In the genomic region with DNA sequence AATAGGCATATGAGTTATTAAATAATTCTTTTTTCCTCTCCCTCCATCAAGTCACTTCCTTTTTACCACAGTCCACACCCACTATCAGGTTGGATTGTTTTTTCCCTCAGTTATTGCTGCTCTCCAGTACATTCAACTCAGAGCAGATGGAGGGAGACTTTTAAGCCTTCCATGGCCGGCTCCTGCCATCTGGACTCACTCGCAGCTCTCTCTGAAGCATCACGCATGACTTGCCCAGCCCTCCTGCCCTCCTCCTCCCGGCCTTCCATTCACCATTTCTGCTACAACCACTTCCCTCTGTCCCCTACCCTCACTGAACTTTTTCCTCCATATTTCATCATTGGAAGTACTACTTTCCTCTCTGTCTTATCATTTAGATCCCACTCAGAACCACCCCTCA, we compare ENCODE assay signal across 25 mouse cellular contexts. TPM values are rescaled to one million over a fixed set of nuclear protein-coding genes. Genes with fewer than 3 reads are reported as not detected.
A peak's percentile ranks its signal among the peaks of the same experiment; 100 is the strongest.
DNase-seq lines count a peak whose midpoint lies in the region; ATAC-seq and TF ChIP-seq lines count a peak whose summit lies in the region.
"Had no signal": no experiment of that assay in that cellular context is flagged by ENCODE, and none has a peak within 500 bp of the region (broad histone marks: within the 10 kb centered on the region; RNA-seq: fewer than 3 reads in every experiment).

No protein-coding gene starts in this region.

- no peak for DNase-seq in forebrain, postnatal 0 days
- no peak for DNase-seq in forebrain, embryonic 10.5 days (ENCODE audit: extremely low spot score, low spot score)
- DNase-seq in midbrain, postnatal 0 days (ENCODE audit: low spot score), result peak; percentile 72
- no peak for DNase-seq in midbrain, embryonic 11.5 days (ENCODE audit: low spot score, missing footprints)
- DNase-seq in cerebellum, postnatal 25 days, result peak; percentile 70 to 80
- no peak for DNase-seq in urinary bladder, postnatal 25 days (ENCODE audit: low spot score)
- DNase-seq in right cerebral cortex, postnatal 25 days, result no peak
- DNase-seq: adrenal gland, postnatal 14 days; kidney, adult 18-20 months; layer of hippocampus, postnatal 36 days; liver; right cerebral cortex, postnatal 14 days had no signal

- 64% methylated on average over 4 of the region's 4 CpGs for WGBS in forebrain, postnatal 0 days
- WGBS in forebrain, embryonic 10.5 days, result 84% methylated on average over 4 of the region's 4 CpGs
- 81% methylated on average over 4 of the region's 4 CpGs for WGBS in midbrain, postnatal 0 days
- 67% methylated on average over 4 of the region's 4 CpGs for WGBS in midbrain, embryonic 11.5 days

- H3K36me3 ChIP-seq in forebrain, postnatal 0 days (ENCODE audit: insufficient read depth), result peaks cover 41% of the 10 kb centered on the region
- H3K36me3 ChIP-seq in forebrain, embryonic 10.5 days (replicated peaks), result peaks cover 72% of the 10 kb centered on the region
- peaks cover 22% of the 10 kb centered on the region for H3K36me3 ChIP-seq in midbrain, postnatal 0 days (ENCODE audit: insufficient read depth, low read length)
- peaks cover 4% of the 10 kb centered on the region; the same call in 1 of the 2 replicates for H3K36me3 ChIP-seq in midbrain, embryonic 11.5 days (ENCODE audit: control insufficient read depth, insufficient read depth, low read length)

- no peaks in the 10 kb centered on the region for H3K27me3 ChIP-seq in forebrain, postnatal 0 days (ENCODE audit: insufficient read depth, low read length)
- H3K27me3 ChIP-seq in forebrain, embryonic 10.5 days (ENCODE audit: poor library complexity, severe bottlenecking), result no peaks in the 10 kb centered on the region
- no peaks in the 10 kb centered on the region for H3K27me3 ChIP-seq in midbrain, postnatal 0 days (ENCODE audit: insufficient read depth, low read length)
- no peaks in the 10 kb centered on the region for H3K27me3 ChIP-seq in midbrain, embryonic 11.5 days (ENCODE audit: control insufficient read depth, insufficient read depth, low read length)
- H3K27me3 ChIP-seq: embryonic facial prominence, embryonic 12.5 days; heart, embryonic 13.5 days; midbrain, embryonic 12.5 days; neural tube, embryonic 12.5 days had no signal

- H3K9me3 ChIP-seq in forebrain, postnatal 0 days (ENCODE audit: low read length), result no peaks in the 10 kb centered on the region
- H3K9me3 ChIP-seq in forebrain, embryonic 10.5 days, result no peaks in the 10 kb centered on the region
- no peaks in the 10 kb centered on the region for H3K9me3 ChIP-seq in midbrain, postnatal 0 days (ENCODE audit: low read length)
- no peaks in the 10 kb centered on the region for H3K9me3 ChIP-seq in midbrain, embryonic 11.5 days (ENCODE audit: control insufficient read depth, low read length)
- H3K9me3 ChIP-seq: embryonic facial prominence, embryonic 12.5 days; heart, embryonic 13.5 days; midbrain, embryonic 12.5 days; neural tube, embryonic 12.5 days had no signal

- H3K27ac ChIP-seq in forebrain, postnatal 0 days (ENCODE audit: low read depth, low read length), result no peak overlapping the region
- no peak overlapping the region for H3K27ac ChIP-seq in forebrain, embryonic 10.5 days
- no peak overlapping the region for H3K27ac ChIP-seq in midbrain, postnatal 0 days (ENCODE audit: low read depth, low read length)
- H3K27ac ChIP-seq in midbrain, embryonic 11.5 days (ENCODE audit: low read depth, low read length), result no peak overlapping the region
- H3K27ac ChIP-seq: embryonic facial prominence, embryonic 12.5 days; heart, embryonic 13.5 days; kidney, postnatal 0 days; layer of hippocampus, adult 2 months; midbrain, embryonic 12.5 days; neural tube, embryonic 12.5 days had no signal

- H3K9ac ChIP-seq in forebrain, postnatal 0 days, result no peak overlapping the region
- no peak overlapping the region for H3K9ac ChIP-seq in midbrain, postnatal 0 days (replicated peaks; ENCODE audit: low read length, poor library complexity, severe bottlenecking)
- no peak overlapping the region for H3K9ac ChIP-seq in midbrain, embryonic 11.5 days (ENCODE audit: low read length)
- H3K9ac ChIP-seq: embryonic facial prominence, embryonic 12.5 days; heart, embryonic 13.5 days; midbrain, embryonic 12.5 days; neural tube, embryonic 12.5 days had no signal

- no peak overlapping the region for H3K4me2 ChIP-seq in forebrain, postnatal 0 days (ENCODE audit: low read depth)
- no peak overlapping the region for H3K4me2 ChIP-seq in midbrain, postnatal 0 days (ENCODE audit: low read depth, low read length, poor library complexity, severe bottlenecking)
- no peak overlapping the region for H3K4me2 ChIP-seq in midbrain, embryonic 11.5 days
- H3K4me2 ChIP-seq: embryonic facial prominence, embryonic 12.5 days; heart, embryonic 13.5 days; midbrain, embryonic 12.5 days; neural tube, embryonic 12.5 days had no signal

- no peak for TF ChIP-seq CTCF in forebrain, postnatal 0 days (IDR thresholded peaks at IDR 0.05; ENCODE audit: low read depth)
- TF ChIP-seq CTCF in midbrain, postnatal 0 days (IDR thresholded peaks at IDR 0.05), result no peak

- ATAC-seq in forebrain, postnatal 0 days, result 0 out of 2 replicates have a peak, but pooled peaks have one; percentile 40
- ATAC-seq in midbrain, postnatal 0 days (ENCODE audit: low FRiP score), result no peak
- ATAC-seq in midbrain, embryonic 11.5 days (ENCODE audit: low FRiP score), result no peak
- no peak for ATAC-seq in activated CD4-positive, CD25-positive, alpha-beta regulatory T cell, adult 4 months
- ATAC-seq: forebrain, embryonic 14.5 days; lung, postnatal 0 days had no signal

- H3K4me3 ChIP-seq in forebrain, postnatal 0 days (ENCODE audit: low read depth, low read length), result no peak overlapping the region
- no peak overlapping the region for H3K4me3 ChIP-seq in forebrain, embryonic 10.5 days
- H3K4me3 ChIP-seq in midbrain, postnatal 0 days (ENCODE audit: low read depth, low read length), result no peak overlapping the region
- no peak overlapping the region for H3K4me3 ChIP-seq in midbrain, embryonic 11.5 days (ENCODE audit: low read depth, low read length)
- H3K4me3 ChIP-seq: embryonic facial prominence, embryonic 12.5 days; erythroblast, embryonic 14.5 days; heart, embryonic 13.5 days; layer of hippocampus, adult 2 months; midbrain, embryonic 12.5 days; neural tube, embryonic 12.5 days had no signal

- H3K4me1 ChIP-seq in forebrain, postnatal 0 days (ENCODE audit: insufficient read depth), result no peaks in the 10 kb centered on the region
- no peaks in the 10 kb centered on the region for H3K4me1 ChIP-seq in forebrain, embryonic 10.5 days
- no peaks in the 10 kb centered on the region for H3K4me1 ChIP-seq in midbrain, postnatal 0 days (ENCODE audit: insufficient read depth, low read length)
- H3K4me1 ChIP-seq in midbrain, embryonic 11.5 days (ENCODE audit: control insufficient read depth, insufficient read depth, low read length), result no peaks in the 10 kb centered on the region
- H3K4me1 ChIP-seq: embryonic facial prominence, embryonic 12.5 days; midbrain, embryonic 12.5 days; neural tube, embryonic 12.5 days had no signal

RNA-seq across cellular contexts. Expression of gene Lmod2, which starts 19.2 kb away (rescaled TPM):
- total RNA-seq in forebrain, postnatal 0 days (2014; rRNA removed), result 0.23 TPM in 1 of 2 replicates, not detected in the other
- polyA plus RNA-seq in forebrain, postnatal 0 days (2015; fragmentation: Nextera tagmentation; extraction: Ambion mirVana), result not detected in 2 replicates
- 0.10 TPM in 1 of 2 replicates, not detected in the other for polyA plus RNA-seq in forebrain, embryonic 10.5 days (2016; fragmentation: Nextera tagmentation; extraction: Ambion mirVana)
- total RNA-seq in midbrain, postnatal 0 days (2014; rRNA removed), result not detected in 2 replicates
- polyA plus RNA-seq in midbrain, postnatal 0 days (2015; fragmentation: Nextera tagmentation; extraction: Ambion mirVana), result not detected in 2 replicates
- polyA plus RNA-seq in midbrain, embryonic 11.5 days (2014; fragmentation: Nextera tagmentation; extraction: Ambion mirVana), result not detected in 2 replicates
- not detected for polyA plus RNA-seq in activated CD4-positive, CD25-positive, alpha-beta regulatory T cell, adult 4 months (2017; shearing (Covaris generic))
- total RNA-seq: adrenal gland, postnatal 14 days; granulocyte monocyte progenitor cell, adult 5-6 weeks; layer of hippocampus, adult 2 months; layer of hippocampus, postnatal 36 days; left cerebral cortex, postnatal 36 days had no signal
- polyA plus RNA-seq: erythroblast, embryonic 14.5 days; forebrain, embryonic 14.5 days; kidney, postnatal 0 days; midbrain, embryonic 12.5 days; neural tube, embryonic 12.5 days; spleen, adult 2 months had no signal

RNA-seq across cellular contexts. Expression of gene Wasl, which starts 48.1 kb away (rescaled TPM):
- total RNA-seq in forebrain, postnatal 0 days (2014; rRNA removed), result 15.9 and 26.2 TPM in 2 replicates
- polyA plus RNA-seq in forebrain, postnatal 0 days (2015; fragmentation: Nextera tagmentation; extraction: Ambion mirVana), result 49.9 and 59.5 TPM in 2 replicates
- 56.1 and 56.9 TPM in 2 replicates for polyA plus RNA-seq in forebrain, embryonic 10.5 days (2016; fragmentation: Nextera tagmentation; extraction: Ambion mirVana)
- total RNA-seq in midbrain, postnatal 0 days (2014; rRNA removed), result 21.4 and 26.2 TPM in 2 replicates
- 46.8 and 55.2 TPM in 2 replicates for polyA plus RNA-seq in midbrain, postnatal 0 days (2015; fragmentation: Nextera tagmentation; extraction: Ambion mirVana)
- polyA plus RNA-seq in midbrain, embryonic 11.5 days (2014; fragmentation: Nextera tagmentation; extraction: Ambion mirVana), result 47.0 and 50.7 TPM in 2 replicates
- polyA plus RNA-seq in activated CD4-positive, CD25-positive, alpha-beta regulatory T cell, adult 4 months (2017; shearing (Covaris generic)), result 10 to 100 TPM; 13.2 to 16.1 TPM

Comparison
In these comparisons a context has a peak if more than half of its experiments do, and no peak if none do; other contexts are left out.
1. DNase-seq: peak in midbrain, postnatal 0 days (single experiment) and cerebellum, postnatal 25 days (2 of 2); none in forebrain, postnatal 0 days (single experiment), forebrain, embryonic 10.5 days (single experiment), midbrain, embryonic 11.5 days (single experiment), urinary bladder, postnatal 25 days (single experiment) and right cerebral cortex, postnatal 25 days (single experiment).